Mouse (Mus musculus) stomach, postnatal 0 days (tissue): ENCODE measurements around the gene Kcnk7. TPM values are rescaled to one million over a fixed set of nuclear protein-coding genes. Genes with fewer than 3 reads are reported as not detected.
A peak's percentile ranks its signal among the peaks of the same experiment; 100 is the strongest.

ENCODE experiments used
- ATAC-seq: fragments of 200-750 bp; cut with Nextera tagmentation; 2 replicates; pipeline ENCODE4 v1.8.0; 2017; ENCODE audit not compliant: low FRiP score, low TSS enrichment
- DNase-seq: peaks from one replicate; pipeline ENCODE4 v3.0.0-alpha.2; 2016; ENCODE audit warnings: low spot score
- H3K27ac ChIP-seq: fragments of 300-500 bp; sonication (generic); replicated peaks from 2 replicates; pipeline ENCODE4 v1.5.1; 2014; ENCODE audit warnings: mild to moderate bottlenecking, control low read depth
- H3K27me3 ChIP-seq: fragments of 300-500 bp; sonication (generic); 2 replicates; pipeline ENCODE4 v1.6.1; 2014; ENCODE audit warnings: low read length; ENCODE audit not compliant: control insufficient read depth, insufficient read depth
- H3K36me3 ChIP-seq: fragments of 300-500 bp; sonication (generic); 2 replicates; pipeline ENCODE4 v1.6.1; 2014; ENCODE audit warnings: low read length, mixed read lengths; ENCODE audit not compliant: control insufficient read depth, insufficient read depth
- H3K4me1 ChIP-seq: fragments of 300-500 bp; sonication (generic); replicated peaks from 2 replicates; pipeline ENCODE4 v1.6.1; 2014; ENCODE audit warnings: antibody characterized with exemption; ENCODE audit not compliant: control insufficient read depth, insufficient read depth
- H3K4me2 ChIP-seq: fragments of 300-500 bp; sonication (generic); replicated peaks from 2 replicates; pipeline ENCODE4 v1.6.1; 2014; ENCODE audit warnings: low read depth, mild to moderate bottlenecking, control low read depth, moderate library complexity
- H3K4me3 ChIP-seq: fragments of 300-500 bp; sonication (generic); 2 replicates; pipeline ENCODE4 v1.5.1; 2014; ENCODE audit warnings: low read depth, low read length, control low read depth
- H3K9ac ChIP-seq: fragments of 300-500 bp; sonication (generic); 2 replicates; pipeline ENCODE4 v1.6.1; 2014; ENCODE audit warnings: mild to moderate bottlenecking, low read length, control low read depth, mixed read lengths
- H3K9me3 ChIP-seq: fragments of 300-500 bp; sonication (generic); 2 replicates; pipeline ENCODE4 v1.6.1; 2016; ENCODE audit warnings: low read length; ENCODE audit not compliant: control insufficient read depth
- CTCF ChIP-seq: IDR thresholded peaks from 2 replicates; pipeline ENCODE4 v1.5.1; 2016; ENCODE audit warnings: antibody characterized with exemption, low read depth, mild to moderate bottlenecking, moderate library complexity
- EP300 ChIP-seq: optimal IDR thresholded peaks from 2 replicates; pipeline ENCODE3; 2016; ENCODE audit warnings: antibody characterized with exemption
- WGBS: fragments of 180-500 bp; shearing (Covaris S2); extraction: QIAGEN DNeasy Blood & Tissue Kit; methylation state at CpG from one replicate; pipeline ENCODE4 v1.1.7; 2014; 5-methylcytosine and 5-hydroxymethylcytosine counted together
- polyA plus RNA-seq: library from polyadenylated mRNA; unstranded; fragments of >200 nt; fragmentation: Nextera tagmentation; extraction: Ambion mirVana; gene quantifications from 2 replicates; pipeline ENCODE4 v1.2.1, GENCODE M21; 2015

The Kcnk7 gene
- polyA plus RNA-seq, 1 experiment from 2014 or later = 8.4 TPM

DNA sequence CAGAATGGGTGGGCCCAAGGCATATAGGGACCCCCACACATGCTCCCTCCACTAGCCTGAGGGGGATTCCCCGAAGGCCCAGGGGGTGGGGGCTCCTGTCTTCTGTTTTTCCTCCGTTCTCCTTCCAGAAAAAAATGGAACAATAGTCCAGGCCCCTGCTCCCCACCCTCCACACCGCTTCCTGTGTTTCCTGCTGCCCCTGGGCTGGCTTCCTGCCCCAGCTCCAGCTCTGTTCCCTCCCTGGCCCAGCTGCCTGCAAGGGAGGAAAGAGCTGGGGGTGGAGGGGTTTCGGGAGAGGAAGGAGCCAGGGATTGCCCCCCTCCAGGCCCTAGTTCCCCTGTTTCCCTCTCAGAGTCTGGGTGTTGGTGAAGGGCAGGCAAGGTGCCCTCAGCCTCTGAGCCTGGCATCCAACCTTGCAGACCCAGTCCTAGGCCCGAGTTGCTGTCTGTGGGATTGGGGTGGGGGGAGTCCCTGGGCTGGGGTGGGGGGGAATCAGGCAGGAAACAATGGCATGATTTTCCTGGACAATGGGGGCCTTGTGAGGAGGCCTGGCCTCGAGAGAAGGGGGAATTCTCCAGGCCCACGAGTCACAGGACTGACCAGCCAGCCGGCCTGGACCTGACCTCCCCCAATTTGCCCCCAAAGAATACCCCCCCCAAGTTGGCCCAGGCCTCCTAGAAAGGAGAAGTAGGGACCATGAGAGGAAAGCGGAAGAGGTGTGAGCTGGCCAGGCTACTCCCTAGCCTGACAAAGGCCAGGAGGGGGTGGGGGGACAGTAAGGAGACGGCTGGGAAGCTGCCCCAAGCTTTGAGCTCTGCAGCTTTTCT lies 11.9 kb upstream of the Kcnk7 start:
- peaks cover 30% of the 10 kb centered on the region for H3K36me3 ChIP-seq
- H3K4me2 ChIP-seq = peak overlapping the region; percentile 94
- no peaks in the 10 kb centered on the region; the same call in none of the 2 replicates for H3K4me1 ChIP-seq
- no peaks in the 10 kb centered on the region for H3K9me3 ChIP-seq
- H3K4me3 ChIP-seq = peak overlapping the region; percentile 81
- no peak for ATAC-seq
- peak overlapping the region; percentile 88 for H3K9ac ChIP-seq
- no peaks in the 10 kb centered on the region for H3K27me3 ChIP-seq
- no peak for DNase-seq
- TF ChIP-seq CTCF (no peak), EP300 (no peak)
- 56% methylated on average over 10 of the region's 10 CpGs for WGBS
- H3K27ac ChIP-seq = peak overlapping the region; percentile 78

DNA sequence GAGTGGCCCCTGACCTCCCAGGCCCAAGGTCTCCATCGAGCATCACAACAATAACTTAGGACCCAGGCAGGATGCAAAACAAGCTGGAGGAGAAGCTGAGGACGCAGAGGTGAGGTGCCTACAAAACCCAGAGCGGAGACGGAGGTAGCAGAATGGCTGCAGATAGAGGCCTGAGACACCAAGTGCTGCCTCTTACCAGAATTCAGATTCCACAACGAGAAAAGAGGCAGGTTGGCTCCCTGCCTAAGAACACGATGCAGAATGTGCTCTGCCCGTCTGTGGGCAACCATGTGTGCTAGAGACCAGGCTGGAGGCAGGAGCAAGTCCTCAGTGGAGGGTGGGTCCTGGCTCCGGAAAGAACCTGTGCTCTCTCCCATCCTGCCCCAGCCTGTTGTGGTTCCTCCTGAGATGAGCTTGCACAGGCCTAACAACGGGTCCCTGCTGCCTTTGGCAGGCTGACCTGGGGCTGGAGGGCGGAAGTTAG lies 11.2 kb upstream of the Kcnk7 start:
- 58% methylated on average over 10 of the region's 10 CpGs for WGBS
- Histone ChIP-seq H3K36me3 (peaks cover 35% of the 10 kb centered on the region), H3K27ac (peak overlapping the region; percentile 78; the same call in 1 of the 2 replicates), H3K9ac (peak overlapping the region; percentile 88), H3K27me3 (no peaks in the 10 kb centered on the region), H3K4me2 (peak overlapping the region; percentile 94), H3K4me3 (peak overlapping the region; percentile 81; the same call in 1 of the 2 replicates), H3K4me1 (no peaks in the 10 kb centered on the region; the same call in none of the 2 replicates), H3K9me3 (no peaks in the 10 kb centered on the region)
- ATAC-seq = no peak
- TF ChIP-seq EP300 = no peak
- TF ChIP-seq CTCF = no peak
- DNase-seq = no peak

GRCm38 (mm10) chr19:5693801-5694200 lies 10.4 kb upstream of the Kcnk7 start:
- no peak for TF ChIP-seq EP300
- no peak for TF ChIP-seq CTCF
- H3K4me1 ChIP-seq = no peaks in the 10 kb centered on the region; the same call in 1 of the 2 replicates
- ATAC-seq (no peak), DNase-seq (no peak)
- no peak overlapping the region for H3K4me2 ChIP-seq
- no peaks in the 10 kb centered on the region for H3K9me3 ChIP-seq
- no peak overlapping the region for H3K4me3 ChIP-seq
- H3K9ac ChIP-seq = peak overlapping the region; percentile 2; the same call in 1 of the 2 replicates
- no peak overlapping the region for H3K27ac ChIP-seq
- 89% methylated on average over 6 of the region's 6 CpGs for WGBS
- H3K27me3 ChIP-seq = no peaks in the 10 kb centered on the region
- peaks cover 42% of the 10 kb centered on the region for H3K36me3 ChIP-seq

DNA sequence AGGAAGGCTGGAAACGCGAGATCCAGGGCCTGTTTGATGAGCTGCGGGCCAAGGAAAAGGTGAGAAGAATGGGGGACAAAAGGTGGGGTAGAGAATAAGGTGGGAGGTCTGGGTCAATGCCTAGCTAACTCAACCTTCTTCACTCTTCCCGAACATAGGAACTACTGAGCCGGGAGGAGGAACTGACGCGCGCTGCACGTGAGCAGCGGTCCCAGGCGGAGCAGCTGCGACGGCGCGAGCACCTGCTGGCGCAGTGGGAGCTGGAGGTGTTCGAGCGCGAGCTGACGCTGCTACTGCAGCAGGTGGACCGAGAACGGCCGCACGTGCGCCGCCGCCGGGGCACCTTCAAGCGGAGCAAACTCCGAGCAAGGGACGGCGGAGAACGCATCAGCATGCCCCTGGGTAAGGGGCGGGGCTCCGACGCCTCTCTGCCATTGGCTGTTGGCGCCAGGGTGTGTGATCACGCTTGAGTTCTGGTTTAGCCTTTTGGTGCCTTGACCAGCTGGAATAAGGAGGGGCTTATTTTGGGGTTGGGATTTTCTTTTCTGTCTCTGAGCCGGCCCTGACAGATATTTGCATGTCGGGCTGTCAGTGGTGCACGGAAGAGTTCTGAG lies 8.2 kb upstream of the Kcnk7 start:
- ATAC-seq = no peak
- Histone ChIP-seq H3K4me1 (no peaks in the 10 kb centered on the region; the same call in 1 of the 2 replicates), H3K4me2 (no peak overlapping the region)

DNA sequence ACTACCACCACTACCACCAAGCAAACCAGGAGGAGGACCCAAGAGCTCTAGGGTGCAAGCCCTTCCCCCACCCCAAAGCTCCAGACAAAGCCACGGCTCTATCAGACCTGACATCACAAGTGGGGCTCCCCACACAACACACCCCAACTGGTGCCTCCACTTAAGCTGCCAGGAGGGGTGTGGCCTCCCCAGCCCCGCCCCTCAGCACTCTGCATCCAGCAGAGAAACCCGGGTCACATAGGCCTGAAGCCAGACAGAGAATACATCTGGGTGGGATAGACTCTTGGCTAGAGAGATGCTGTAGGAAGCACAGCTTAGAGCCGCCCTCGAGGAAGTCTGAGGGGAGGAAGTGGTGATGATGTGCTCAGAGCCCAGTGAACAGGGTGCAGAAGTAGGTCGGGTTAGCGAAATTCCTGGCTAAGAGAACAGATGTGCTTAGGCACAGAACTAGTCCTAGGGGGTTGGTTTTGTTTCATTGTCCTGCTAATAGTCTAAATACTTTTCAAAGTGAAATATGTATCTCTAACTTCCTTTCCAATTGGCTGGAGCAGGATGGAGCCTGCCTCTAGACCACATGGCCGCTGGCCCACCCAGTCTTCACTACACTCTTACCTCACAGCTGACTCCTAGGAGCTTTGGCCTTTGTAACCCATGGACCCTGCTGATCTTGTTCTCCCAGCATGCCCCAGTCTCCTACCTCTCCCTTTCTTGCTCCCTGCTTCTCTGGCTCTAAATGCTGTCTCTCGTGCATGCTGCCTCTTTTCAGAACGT lies 819 bp downstream of the Kcnk7 start:
- Histone ChIP-seq H3K4me3 (no peak overlapping the region), H3K27ac (peak overlapping the region; percentile 94), H3K27me3 (no peaks in the 10 kb centered on the region), H3K9ac (peak overlapping the region; percentile 47), H3K4me1 (peaks cover 11% of the 10 kb centered on the region), H3K36me3 (peaks cover 27% of the 10 kb centered on the region), H3K9me3 (no peaks in the 10 kb centered on the region), H3K4me2 (peak overlapping the region; percentile 35)
- WGBS = 16% methylated on average over 10 of the region's 10 CpGs
- TF ChIP-seq EP300 (no peak), CTCF (0 out of 2 replicates have a peak, but pooled peaks have one; percentile 27)
- ATAC-seq (peak; percentile 81), DNase-seq (peak; percentile 68)

More for the DNA sequence above, 8.2 kb upstream of the Kcnk7 start:
- peaks cover 55% of the 10 kb centered on the region for H3K36me3 ChIP-seq
- no peaks in the 10 kb centered on the region for H3K27me3 ChIP-seq
- H3K9ac ChIP-seq = no peak overlapping the region
- no peaks in the 10 kb centered on the region for H3K9me3 ChIP-seq
- H3K27ac ChIP-seq = no peak overlapping the region
- TF ChIP-seq EP300 (no peak), CTCF (no peak)
- no peak overlapping the region for H3K4me3 ChIP-seq
- 45% methylated on average over 41 of the region's 41 CpGs for WGBS
- peak; percentile 54 for DNase-seq
